Mouse (Mus musculus) heart, embryonic 12.5 days (tissue): Measurements from ENCODE around the gene Tmem86a. TPM values are rescaled to one million over a fixed set of nuclear protein-coding genes. Genes with fewer than 3 reads are reported as not detected.
A peak's percentile ranks its signal among the peaks of the same experiment; 100 is the strongest.
"Not testable (repeated sequence)": the region's sequence is repeated elsewhere in the genome, so short reads cannot be mapped to it uniquely, and the experiment has no call there.

Source experiments
- ATAC-seq: fragments of 200-750 bp; cut with Nextera tagmentation; 2 replicates; pipeline ENCODE4 v1.8.0; 2017; ENCODE audit warnings: moderate TSS enrichment, moderate library complexity; ENCODE audit not compliant: insufficient number of reproducible peaks, low FRiP score
- H3K27ac ChIP-seq: fragments of 300-500 bp; sonication (generic); 2 replicates; pipeline ENCODE4 v1.5.1; 2016; ENCODE audit warnings: mild to moderate bottlenecking, moderate library complexity; ENCODE audit not compliant: poor library complexity, severe bottlenecking
- H3K27me3 ChIP-seq: fragments of 300-500 bp; sonication (generic); replicated peaks from 2 replicates; pipeline ENCODE4 v1.6.1; 2016; ENCODE audit warnings: mild to moderate bottlenecking, moderate library complexity
- H3K36me3 ChIP-seq: fragments of 300-500 bp; sonication (generic); 2 replicates; pipeline ENCODE4 v1.6.1; 2016; ENCODE audit warnings: mild to moderate bottlenecking, moderate library complexity
- H3K4me1 ChIP-seq: fragments of 300-500 bp; sonication (generic); replicated peaks from 2 replicates; pipeline ENCODE4 v1.6.1; 2016; ENCODE audit warnings: mild to moderate bottlenecking
- H3K4me2 ChIP-seq: fragments of 300-500 bp; sonication (generic); 2 replicates; pipeline ENCODE4 v1.6.1; 2016; ENCODE audit warnings: mild to moderate bottlenecking, moderate library complexity
- H3K4me3 ChIP-seq: fragments of 300-500 bp; sonication (generic); 2 replicates; pipeline ENCODE4 v1.5.1; 2016; ENCODE audit warnings: mild to moderate bottlenecking
- H3K9ac ChIP-seq: fragments of 300-500 bp; sonication (generic); 2 replicates; pipeline ENCODE4 v1.6.1; 2016; ENCODE audit warnings: mild to moderate bottlenecking, moderate library complexity
- H3K9me3 ChIP-seq: fragments of 300-500 bp; sonication (generic); replicated peaks from 2 replicates; pipeline ENCODE4 v1.6.1; 2016; ENCODE audit warnings: mild to moderate bottlenecking, moderate library complexity
- WGBS: fragments of 180-500 bp; shearing (Covaris S2); methylation state at CpG from one replicate; pipeline ENCODE4 v1.1.7; 2016; 5-methylcytosine and 5-hydroxymethylcytosine counted together
- polyA plus RNA-seq: library from polyadenylated mRNA; unstranded; fragments of >200 nt; fragmentation: Nextera tagmentation; extraction: Ambion mirVana; gene quantifications from 2 replicates; pipeline ENCODE4 v1.2.1, GENCODE M21; 2016

Gene Tmem86a
- polyA plus RNA-seq, 1 experiment from 2014 or later = 22.0 TPM

DNA sequence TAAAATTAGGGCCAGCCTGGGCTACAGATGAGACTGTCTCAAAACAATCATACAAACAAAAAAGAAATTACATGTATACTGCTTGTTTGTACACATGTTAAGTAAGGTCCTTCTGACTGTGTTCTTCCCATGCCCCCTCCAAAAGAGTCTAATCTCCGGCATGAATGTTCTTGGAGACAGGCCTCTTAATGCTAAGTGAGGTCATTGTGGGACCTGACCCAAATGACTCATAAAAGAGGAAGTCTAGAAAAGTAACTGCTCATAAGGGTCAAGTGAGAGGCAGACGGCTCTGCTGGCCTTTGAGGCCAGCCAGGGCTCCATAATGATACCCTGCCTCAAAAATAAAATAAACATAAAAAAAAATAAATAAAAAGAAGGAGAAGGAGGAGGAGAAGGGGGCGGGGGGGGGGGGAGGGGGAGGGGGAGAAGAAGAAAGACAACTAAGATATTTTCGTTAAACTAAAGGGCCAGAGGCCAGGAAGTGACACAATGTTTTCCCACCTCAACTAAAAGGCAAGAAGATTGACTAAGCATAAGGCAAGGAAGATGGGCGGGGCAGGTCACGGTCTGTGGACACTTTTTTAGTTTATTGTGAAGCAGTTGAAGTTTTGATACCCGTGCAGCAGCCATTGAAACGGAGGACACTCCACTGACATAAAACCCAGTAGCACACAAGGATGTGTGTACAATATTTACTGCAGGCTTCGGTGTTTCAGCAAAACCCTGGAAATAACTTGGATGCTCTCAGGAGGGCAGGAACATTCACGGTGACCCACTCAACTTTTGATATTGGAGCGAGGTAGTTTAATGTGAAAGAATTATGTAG lies 35.6 kb upstream of the Tmem86a start:
- 53% methylated on average over 10 of the region's 11 CpGs for WGBS
- H3K4me2 ChIP-seq = peak overlapping the region; percentile 24; the same call in 1 of the 2 replicates
- H3K4me3 ChIP-seq = no peak overlapping the region
- H3K4me1 ChIP-seq = peaks cover 17% of the 10 kb centered on the region
- no peaks in the 10 kb centered on the region for H3K27me3 ChIP-seq
- no peak for ATAC-seq
- H3K9ac ChIP-seq = no peak overlapping the region
- H3K36me3 ChIP-seq = no peaks in the 10 kb centered on the region
- H3K27ac ChIP-seq = peak overlapping the region; percentile 90
- no peaks in the 10 kb centered on the region for H3K9me3 ChIP-seq

- peak; percentile 97 for ATAC-seq
- peak overlapping the region; percentile 24 for H3K4me2 ChIP-seq
- no peak overlapping the region for H3K9ac ChIP-seq
- H3K4me3 ChIP-seq = no peak overlapping the region
- H3K9me3 ChIP-seq = no peaks in the 10 kb centered on the region
- peaks cover 5% of the 10 kb centered on the region; the same call in 1 of the 2 replicates for H3K27me3 ChIP-seq
- WGBS = 6% methylated on average over 6 of the region's 6 CpGs
- H3K4me1 ChIP-seq = peaks cover 13% of the 10 kb centered on the region
- no peaks in the 10 kb centered on the region for H3K36me3 ChIP-seq
- peak overlapping the region; percentile 90 for H3K27ac ChIP-seq
Observed at GRCm38 (mm10) chr7:47015390-47016065, 34.9 kb upstream of the Tmem86a start.

DNA sequence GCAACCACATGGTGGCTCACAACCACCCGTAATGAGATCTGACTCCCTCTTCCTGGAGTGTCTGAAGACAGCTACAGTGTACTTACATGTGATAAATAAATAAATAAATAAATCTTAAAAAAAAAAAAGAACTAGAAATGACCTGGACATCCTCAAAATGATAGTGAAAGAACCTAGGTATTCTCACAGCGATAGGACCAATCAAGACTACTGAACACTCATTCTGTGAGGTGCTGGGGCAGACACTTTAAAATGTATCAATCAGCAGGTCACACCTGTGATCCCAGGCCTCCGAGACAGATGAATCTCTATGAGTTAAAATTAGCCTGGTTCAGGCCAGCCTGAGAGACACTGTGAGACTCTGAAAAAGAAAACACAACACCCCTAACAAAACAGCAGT lies 33.8 kb upstream of the Tmem86a start:
- ATAC-seq = no peak
- Histone ChIP-seq H3K27me3 (peaks cover 10% of the 10 kb centered on the region; the same call in 1 of the 2 replicates), H3K9ac (no peak overlapping the region), H3K36me3 (no peaks in the 10 kb centered on the region), H3K4me3 (no peak overlapping the region), H3K4me1 (peaks cover 13% of the 10 kb centered on the region), H3K27ac (no peak overlapping the region), H3K4me2 (no peak overlapping the region), H3K9me3 (no peaks in the 10 kb centered on the region)
- WGBS = 79% methylated on average over 3 of the region's 3 CpGs

DNA sequence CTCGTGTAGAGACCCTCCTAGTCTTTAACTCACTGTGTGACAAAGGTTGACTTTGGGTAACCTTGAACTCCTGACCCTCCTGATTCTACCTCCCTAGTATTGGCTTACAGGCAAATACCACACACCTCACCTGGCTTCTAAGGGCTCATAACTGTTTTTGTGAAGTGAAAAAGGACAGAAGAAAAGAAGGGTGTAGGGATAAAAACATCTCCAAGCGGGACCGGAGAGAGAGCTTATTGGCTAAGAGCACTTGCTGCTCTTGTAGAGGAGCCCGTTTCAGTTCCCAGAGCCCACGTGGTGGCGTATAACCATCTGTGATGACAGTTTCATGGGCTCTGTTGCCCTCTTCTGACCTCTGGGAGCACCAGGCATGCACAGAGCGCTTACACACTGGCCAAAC lies 33.3 kb upstream of the Tmem86a start:
- ATAC-seq = no peak
- Histone ChIP-seq H3K9me3 (no peaks in the 10 kb centered on the region), H3K9ac (no peak overlapping the region), H3K36me3 (no peaks in the 10 kb centered on the region), H3K27ac (no peak overlapping the region), H3K4me3 (no peak overlapping the region), H3K27me3 (peaks cover 10% of the 10 kb centered on the region; the same call in 1 of the 2 replicates), H3K4me1 (peaks cover 13% of the 10 kb centered on the region), H3K4me2 (no peak overlapping the region)
- WGBS = 73% methylated on average over 7 of the region's 7 CpGs

DNA sequence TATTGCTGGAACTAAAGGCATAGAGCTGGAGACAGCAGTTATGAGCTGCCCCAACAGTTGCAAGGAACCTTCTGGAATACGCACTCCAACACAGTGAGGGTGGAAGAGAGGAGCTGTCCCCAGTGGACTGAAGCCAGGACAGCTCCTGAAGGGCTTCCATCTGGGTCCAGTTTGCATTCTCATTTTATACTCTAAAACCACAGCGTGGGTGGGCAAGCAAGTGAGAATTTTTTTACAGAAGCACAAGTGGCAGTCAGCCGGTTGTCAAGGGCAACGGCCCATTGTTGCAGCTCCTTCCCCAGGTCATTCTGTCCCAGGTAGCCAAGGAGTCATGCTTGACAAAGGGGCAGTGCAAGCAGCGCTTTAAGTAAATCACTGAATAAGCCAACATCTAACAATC lies 30.8 kb upstream of the Tmem86a start:
- Histone ChIP-seq H3K4me2 (no peak overlapping the region), H3K27me3 (peaks cover 13% of the 10 kb centered on the region; the same call in 1 of the 2 replicates), H3K4me1 (peaks cover 6% of the 10 kb centered on the region), H3K9me3 (no peaks in the 10 kb centered on the region), H3K27ac (no peak overlapping the region), H3K36me3 (no peaks in the 10 kb centered on the region), H3K9ac (no peak overlapping the region), H3K4me3 (no peak overlapping the region)
- WGBS = 69% methylated on average over 5 of the region's 5 CpGs
- no peak for ATAC-seq

DNA sequence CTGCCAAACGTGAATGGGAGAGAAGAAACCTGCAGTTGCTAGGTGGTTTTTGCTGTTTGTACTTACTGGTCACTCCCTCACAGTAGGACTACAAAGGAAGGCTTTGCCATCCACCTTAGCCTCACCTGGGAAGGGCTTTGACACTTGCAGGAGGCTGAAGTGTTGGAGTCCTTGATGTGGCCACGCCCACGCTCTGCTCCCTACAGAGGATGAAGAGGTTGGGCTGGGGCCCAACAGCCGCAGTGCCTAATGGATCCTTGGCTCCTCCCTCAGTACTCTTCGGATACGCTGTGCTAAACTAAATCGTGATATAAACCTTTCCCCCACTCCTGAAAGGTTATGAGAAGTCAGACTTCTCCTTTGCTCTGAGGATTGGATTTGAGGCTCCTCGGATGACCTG lies 29.4 kb upstream of the Tmem86a start:
- Histone ChIP-seq H3K4me3 (no peak overlapping the region), H3K36me3 (no peaks in the 10 kb centered on the region), H3K27me3 (peaks cover 14% of the 10 kb centered on the region; the same call in 1 of the 2 replicates), H3K9ac (no peak overlapping the region), H3K27ac (no peak overlapping the region), H3K9me3 (no peaks in the 10 kb centered on the region), H3K4me1 (no peaks in the 10 kb centered on the region), H3K4me2 (0 out of 2 replicates have a peak overlapping the region, but pooled peaks have one; percentile 7)
- WGBS = 7% methylated on average over 8 of the region's 8 CpGs
- ATAC-seq = 0 out of 2 replicates have a peak, but pooled peaks have one; percentile 41

DNA sequence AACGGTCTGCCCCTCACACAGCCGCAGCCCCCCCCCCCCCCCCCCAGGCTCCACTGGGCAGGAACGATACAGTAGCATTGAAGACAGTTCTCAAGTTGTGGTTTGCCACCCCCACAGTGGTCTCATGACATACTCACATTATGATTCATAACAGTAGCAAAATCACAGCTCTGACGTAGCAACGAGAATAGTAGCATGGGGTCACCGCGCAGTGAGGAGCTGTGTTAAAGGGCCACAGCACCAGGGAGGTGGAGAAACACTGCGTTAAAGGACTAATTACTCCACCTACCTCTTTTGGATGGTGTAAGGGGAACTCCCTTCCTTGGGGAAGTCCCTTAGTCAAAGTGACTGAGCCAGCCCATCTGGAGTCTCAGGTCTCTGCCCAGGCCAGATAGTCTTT lies 27.9 kb upstream of the Tmem86a start:
- Histone ChIP-seq H3K4me1 (no peaks in the 10 kb centered on the region), H3K36me3 (no peaks in the 10 kb centered on the region), H3K4me3 (no peak overlapping the region), H3K9ac (no peak overlapping the region), H3K4me2 (no peak overlapping the region), H3K27ac (no peak overlapping the region), H3K9me3 (no peaks in the 10 kb centered on the region), H3K27me3 (peaks cover 14% of the 10 kb centered on the region; the same call in 1 of the 2 replicates)
- ATAC-seq = no peak
- 62% methylated on average over 8 of the region's 8 CpGs for WGBS

GRCm38 (mm10) chr7:47023530-47023929 lies 26.9 kb upstream of the Tmem86a start:
- Histone ChIP-seq H3K27ac (no peak overlapping the region), H3K4me1 (no peaks in the 10 kb centered on the region), H3K4me3 (no peak overlapping the region), H3K27me3 (peaks cover 14% of the 10 kb centered on the region; the same call in 1 of the 2 replicates), H3K9ac (no peak overlapping the region), H3K9me3 (no peaks in the 10 kb centered on the region), H3K4me2 (no peak overlapping the region), H3K36me3 (no peaks in the 10 kb centered on the region)
- no peak for ATAC-seq
- 7% methylated on average over 6 of the region's 6 CpGs for WGBS

DNA sequence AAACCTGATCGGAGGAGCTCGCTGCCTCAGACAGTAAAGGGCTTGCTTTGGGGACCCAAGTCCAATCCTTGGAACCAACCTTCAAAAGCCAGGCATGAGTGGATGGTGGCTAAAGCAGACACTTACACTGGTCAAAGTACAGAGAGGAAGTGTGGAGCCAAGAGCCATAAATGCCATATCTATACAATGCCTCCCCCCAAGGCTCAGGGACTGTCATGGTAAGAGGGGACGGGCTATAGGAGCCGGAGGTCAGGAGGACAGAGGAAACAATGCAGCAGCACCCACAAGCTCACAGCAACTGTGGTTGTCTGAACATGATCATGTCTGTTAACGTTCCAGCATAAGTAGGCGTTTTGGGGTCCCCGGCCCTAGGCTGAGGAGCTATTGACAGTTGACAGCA lies 25.9 kb upstream of the Tmem86a start:
- no peak overlapping the region for H3K9ac ChIP-seq
- H3K9me3 ChIP-seq = no peaks in the 10 kb centered on the region
- ATAC-seq = no peak
- 89% methylated on average over 7 of the region's 7 CpGs for WGBS
- H3K4me1 ChIP-seq = no peaks in the 10 kb centered on the region
- H3K27ac ChIP-seq = no peak overlapping the region
- H3K4me2 ChIP-seq = no peak overlapping the region
- no peaks in the 10 kb centered on the region for H3K36me3 ChIP-seq
- H3K27me3 ChIP-seq = peaks cover 14% of the 10 kb centered on the region; the same call in 1 of the 2 replicates
- H3K4me3 ChIP-seq = no peak overlapping the region

- no peak overlapping the region for H3K4me2 ChIP-seq
- no peaks in the 10 kb centered on the region for H3K36me3 ChIP-seq
- WGBS = 57% methylated on average over 9 of the region's 9 CpGs
- peaks cover 10% of the 10 kb centered on the region; the same call in 1 of the 2 replicates for H3K27me3 ChIP-seq
- no peak overlapping the region for H3K9ac ChIP-seq
- no peak overlapping the region for H3K27ac ChIP-seq
- H3K9me3 ChIP-seq = no peaks in the 10 kb centered on the region
- H3K4me3 ChIP-seq = no peak overlapping the region
- ATAC-seq = no peak
- H3K4me1 ChIP-seq = no peaks in the 10 kb centered on the region
Observed at GRCm38 (mm10) chr7:47025429-47025828, 25.0 kb upstream of the Tmem86a start.

DNA sequence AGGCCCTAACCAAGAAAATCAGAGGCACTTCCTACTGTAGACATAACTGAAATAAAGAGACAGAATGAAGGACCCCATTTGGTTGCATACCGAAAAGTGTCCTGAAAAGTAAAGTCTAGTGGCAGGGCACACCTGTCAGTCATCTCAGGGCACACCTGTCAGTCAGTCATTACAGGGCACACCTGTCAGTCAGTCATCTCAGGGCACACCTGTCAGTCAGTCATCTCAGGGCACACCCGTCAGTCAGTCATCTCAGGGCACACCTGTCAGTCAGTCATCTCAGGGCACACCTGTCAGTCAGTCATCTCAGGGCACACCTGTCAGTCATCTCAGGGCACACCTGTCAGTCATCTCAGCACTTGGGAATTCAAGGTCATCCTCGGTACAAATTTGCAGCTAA lies 23.5 kb upstream of the Tmem86a start:
- WGBS = 80% methylated on average over 3 of the region's 3 CpGs
- not testable (repeated sequence) for H3K4me3 ChIP-seq, H3K27me3 ChIP-seq, H3K27ac ChIP-seq, H3K36me3 ChIP-seq, ATAC-seq, H3K9ac ChIP-seq, H3K9me3 ChIP-seq, H3K4me1 ChIP-seq, H3K4me2 ChIP-seq
